Mouse (Mus musculus) liver, postnatal 0 days (tissue): ENCODE data around the gene Rps15a.

Experiments used
- CTCF ChIP-seq: sonication (generic); IDR thresholded peaks from 2 replicates; pipeline ENCODE4 v1.5.1; 2016; ENCODE audit warnings: antibody characterized with exemption, low read depth
- EP300 ChIP-seq: IDR thresholded peaks from 2 replicates; pipeline ENCODE4 v1.6.1; 2016; ENCODE audit warnings: antibody characterized with exemption, low read depth, mild to moderate bottlenecking

DNA sequence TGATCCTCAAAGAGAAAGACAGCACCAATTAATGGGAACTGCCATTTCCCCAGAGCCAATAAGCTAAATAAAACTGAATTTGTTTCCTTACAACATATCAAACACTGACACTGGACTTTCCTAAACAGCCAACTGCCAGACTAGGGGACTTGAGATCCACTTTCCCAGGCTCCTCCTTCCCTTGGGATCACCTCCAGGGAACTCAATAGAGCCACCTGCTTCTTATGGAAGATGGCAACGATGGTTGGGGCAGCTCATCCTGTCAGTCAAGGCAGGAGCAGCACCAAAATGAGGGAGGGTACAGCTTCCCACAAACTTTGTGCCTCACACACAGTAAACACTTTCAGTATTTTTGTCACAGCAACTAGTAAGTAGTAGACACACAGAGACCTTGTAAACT is 8.3 kb downstream of the Rps15a start:
- no peak for TF ChIP-seq CTCF
- no peak for TF ChIP-seq EP300
